Mouse (Mus musculus) embryonic facial prominence, embryonic 12.5 days (tissue): ENCODE measurements at regions not wholly inside any gene's neighbourhood (a gene's known extent, or its start where the extent isn't known, plus 50 kb on each side); places are given as distances from the start of the nearest gene placed in this dataset.

ENCODE experiments used
- ATAC-seq: fragments of 200-750 bp; cut with Nextera tagmentation; 2 replicates; pipeline ENCODE4 v1.8.0; 2017; ENCODE audit not compliant: insufficient number of reproducible peaks, insufficient read depth, low FRiP score, low TSS enrichment
- H3K27ac ChIP-seq: fragments of 300-500 bp; sonication (generic); 2 replicates; pipeline ENCODE4 v1.5.1; 2016; ENCODE audit warnings: mild to moderate bottlenecking
- H3K27me3 ChIP-seq: fragments of 300-500 bp; sonication (generic); 2 replicates; pipeline ENCODE4 v1.6.1; 2016; ENCODE audit warnings: mild to moderate bottlenecking, moderate library complexity
- H3K36me3 ChIP-seq: fragments of 300-500 bp; sonication (generic); 2 replicates; pipeline ENCODE4 v1.6.1; 2016; ENCODE audit warnings: mild to moderate bottlenecking
- H3K4me1 ChIP-seq: fragments of 300-500 bp; sonication (generic); 2 replicates; pipeline ENCODE4 v1.6.1; 2016
- H3K4me2 ChIP-seq: fragments of 300-500 bp; sonication (generic); replicated peaks from 2 replicates; pipeline ENCODE4 v1.6.1; 2016; ENCODE audit warnings: mild to moderate bottlenecking, moderate library complexity
- H3K4me3 ChIP-seq: fragments of 300-500 bp; sonication (generic); 2 replicates; pipeline ENCODE4 v1.5.1; 2016; ENCODE audit warnings: mild to moderate bottlenecking
- H3K9ac ChIP-seq: fragments of 300-500 bp; sonication (generic); 2 replicates; pipeline ENCODE4 v1.6.1; 2016; ENCODE audit warnings: mild to moderate bottlenecking, moderate library complexity
- H3K9me3 ChIP-seq: fragments of 300-500 bp; sonication (generic); 2 replicates; pipeline ENCODE4 v1.6.1; 2016; ENCODE audit warnings: mild to moderate bottlenecking, moderate library complexity
- WGBS: fragments of 180-500 bp; shearing (Covaris S2); methylation state at CpG from one replicate; pipeline ENCODE4 v1.1.7; 2016; 5-methylcytosine and 5-hydroxymethylcytosine counted together

DNA sequence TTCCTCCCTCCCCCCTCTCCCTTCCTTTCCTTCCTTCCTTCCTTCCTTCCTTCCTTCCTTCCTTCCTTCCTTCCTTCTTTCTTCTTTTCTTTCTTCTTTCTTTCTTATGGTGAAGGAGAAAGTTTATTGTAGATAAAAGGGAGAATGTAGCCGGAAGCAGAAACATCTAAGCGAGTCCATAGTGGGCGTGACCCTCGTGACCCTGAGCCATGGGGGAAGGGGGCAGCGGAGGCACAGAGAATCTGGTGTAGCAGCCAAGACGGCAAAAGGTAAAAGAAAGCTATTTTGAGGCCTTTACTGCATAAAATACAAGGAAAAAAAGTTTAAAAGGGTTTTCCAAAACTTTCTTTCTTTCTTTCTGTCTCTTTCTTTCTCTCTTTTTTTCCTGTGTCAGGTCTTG, 93.5 kb upstream of the Fbxo11 start:
- Histone ChIP-seq H3K36me3 (no peaks in the 10 kb centered on the region), H3K9ac (no peak overlapping the region), H3K4me3 (no peak overlapping the region), H3K9me3 (no peaks in the 10 kb centered on the region), H3K27me3 (no peaks in the 10 kb centered on the region), H3K4me2 (no peak overlapping the region), H3K4me1 (peaks cover 6% of the 10 kb centered on the region), H3K27ac (no peak overlapping the region)
- WGBS, result 15% methylated on average over 6 of the region's 6 CpGs
- ATAC-seq, result no peak

DNA sequence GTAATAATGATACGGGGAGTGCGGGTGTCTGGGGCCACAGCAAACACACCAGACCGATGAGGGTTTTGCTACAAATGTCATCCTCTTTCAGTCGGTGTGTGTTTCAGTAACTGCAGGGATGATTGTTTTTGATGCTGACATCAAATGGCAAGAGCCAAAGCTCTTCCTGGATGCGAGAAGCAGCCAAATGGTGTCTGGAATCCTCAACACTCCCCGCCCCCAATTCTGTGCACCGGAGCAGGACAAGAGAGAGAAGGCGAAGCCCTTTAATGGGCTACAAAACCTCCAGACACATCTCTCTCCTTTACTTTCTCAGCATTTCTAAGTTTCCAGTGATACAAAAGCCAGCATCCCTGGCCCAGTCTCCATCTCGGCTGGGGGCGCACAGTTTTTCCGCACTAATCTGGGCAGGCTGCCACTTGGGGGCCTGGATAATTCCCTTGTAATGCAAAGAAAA, 94.1 kb upstream of the Fbxo11 start:
- H3K4me3 ChIP-seq, result no peak overlapping the region
- 10% methylated on average over 11 of the region's 11 CpGs for WGBS
- no peaks in the 10 kb centered on the region for H3K36me3 ChIP-seq
- H3K4me2 ChIP-seq, result peak overlapping the region; percentile 26
- no peak overlapping the region for H3K27ac ChIP-seq
- ATAC-seq, result no peak
- H3K9ac ChIP-seq, result no peak overlapping the region
- H3K4me1 ChIP-seq, result peaks cover 6% of the 10 kb centered on the region
- H3K9me3 ChIP-seq, result no peaks in the 10 kb centered on the region
- H3K27me3 ChIP-seq, result no peaks in the 10 kb centered on the region

DNA sequence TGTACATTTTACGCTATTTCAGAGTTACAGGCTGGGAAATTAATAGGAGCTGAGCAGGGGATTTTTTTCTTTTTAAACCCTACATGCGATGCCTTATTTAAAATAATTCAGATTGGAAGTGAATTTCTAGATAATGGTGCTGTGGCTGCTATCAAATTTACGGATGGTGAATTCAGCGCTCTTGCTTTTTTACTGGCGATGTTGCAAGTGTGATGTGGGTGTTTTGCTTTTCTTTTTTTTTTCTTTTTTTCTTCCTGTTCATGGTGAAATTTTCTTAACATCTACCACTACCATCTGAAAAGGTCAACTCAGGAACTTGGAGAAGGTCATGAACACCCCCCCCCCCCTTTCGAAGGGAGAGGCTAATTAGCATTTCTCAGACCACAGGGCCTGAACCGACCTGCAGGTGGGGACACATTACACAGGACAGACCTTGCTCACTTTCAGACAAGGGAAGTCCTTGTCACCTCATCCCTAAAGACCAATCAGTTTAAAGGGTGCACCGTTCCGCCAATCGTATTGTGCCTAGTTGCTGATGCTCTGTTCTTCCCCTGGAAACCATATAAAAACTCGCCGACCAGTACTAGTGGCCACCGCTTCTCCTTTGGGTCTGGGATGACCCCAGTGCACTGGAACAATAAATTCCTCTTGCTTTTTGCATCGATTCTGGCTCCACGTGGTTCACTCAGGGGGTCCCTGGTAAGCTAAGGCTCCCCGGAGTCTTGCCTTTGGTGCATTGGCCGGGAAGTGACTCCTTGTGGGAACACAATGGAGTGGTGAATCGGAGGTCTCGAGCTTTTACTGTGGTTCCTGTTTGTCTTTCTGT, 95.0 kb upstream of the Fbxo11 start:
- 45% methylated on average over 19 of the region's 19 CpGs for WGBS

DNA sequence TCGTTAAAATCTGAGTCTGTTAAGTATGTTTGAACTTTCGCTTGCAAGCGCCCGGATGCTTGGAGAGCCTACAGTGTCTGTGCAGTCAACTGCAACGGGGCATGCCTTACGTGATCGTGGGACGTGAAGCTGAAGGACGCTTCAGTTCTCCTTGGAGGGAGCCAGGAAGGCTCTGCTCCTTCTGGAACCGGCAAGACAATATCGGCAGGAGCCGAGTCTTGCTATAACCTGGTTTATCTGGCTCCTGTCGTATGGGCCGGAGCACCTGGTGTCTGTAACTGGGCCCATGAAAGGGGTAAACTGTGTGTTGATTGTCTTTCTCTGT, 95.5 kb upstream of the Fbxo11 start:
- no peak overlapping the region for H3K27ac ChIP-seq
- no peaks in the 10 kb centered on the region for H3K27me3 ChIP-seq
- no peak for ATAC-seq
- no peaks in the 10 kb centered on the region for H3K36me3 ChIP-seq
- no peaks in the 10 kb centered on the region for H3K9me3 ChIP-seq
- H3K9ac ChIP-seq, result no peak overlapping the region
- peaks cover 6% of the 10 kb centered on the region for H3K4me1 ChIP-seq
- WGBS, result 83% methylated on average over 14 of the region's 14 CpGs
- H3K4me2 ChIP-seq, result no peak overlapping the region
- no peak overlapping the region for H3K4me3 ChIP-seq

More for the DNA sequence above, 95.0 kb upstream of the Fbxo11 start:
- Histone ChIP-seq H3K36me3 (no peaks in the 10 kb centered on the region), H3K27ac (no peak overlapping the region), H3K27me3 (no peaks in the 10 kb centered on the region), H3K4me3 (no peak overlapping the region), H3K4me2 (peak overlapping the region; percentile 26), H3K9ac (no peak overlapping the region), H3K4me1 (peaks cover 6% of the 10 kb centered on the region), H3K9me3 (no peaks in the 10 kb centered on the region)
- ATAC-seq, result no peak

DNA sequence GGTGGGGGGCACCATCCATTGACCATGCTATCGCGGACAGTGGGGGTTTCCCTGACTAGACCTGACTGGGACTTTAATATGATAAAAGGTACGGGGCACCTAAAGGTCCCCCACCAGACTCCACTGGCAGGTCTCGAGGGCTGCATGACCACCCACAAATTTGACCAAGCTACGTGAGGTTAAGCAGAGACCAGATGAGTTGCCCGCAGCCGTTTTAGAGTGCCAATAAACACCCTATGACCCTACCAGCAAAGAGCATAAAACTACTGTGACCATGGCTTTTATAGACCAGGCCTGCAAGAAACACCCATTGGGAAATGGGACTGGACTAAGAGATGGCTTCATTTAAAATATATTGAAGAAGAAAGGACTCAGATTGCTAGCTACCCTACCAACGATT, 96.7 kb upstream of the Fbxo11 start:
- 95% methylated on average over 8 of the region's 8 CpGs for WGBS
- Histone ChIP-seq H3K36me3 (no peaks in the 10 kb centered on the region), H3K9ac (no peak overlapping the region)

DNA sequence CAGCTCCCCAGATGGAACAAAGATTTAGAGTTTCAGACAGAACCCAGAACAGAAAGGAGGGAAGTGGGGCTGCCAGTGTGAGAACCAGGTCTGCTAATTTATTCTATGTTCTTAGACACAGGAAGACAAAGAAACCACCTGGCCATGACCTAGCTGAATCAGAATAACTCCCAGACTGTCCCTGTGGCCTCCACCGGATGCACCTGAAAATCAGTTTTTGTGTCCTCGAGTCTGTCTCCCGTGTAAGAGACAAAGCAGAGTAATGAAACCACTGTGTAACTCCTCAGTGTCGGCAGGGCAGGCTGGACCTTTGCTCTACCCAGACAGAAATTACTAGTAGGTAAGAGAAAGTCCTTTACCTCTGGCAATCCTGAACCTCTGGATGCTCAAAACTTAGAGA, 99.7 kb upstream of the Fbxo11 start:
- Histone ChIP-seq H3K9me3 (no peaks in the 10 kb centered on the region), H3K4me2 (no peak overlapping the region), H3K9ac (no peak overlapping the region), H3K27ac (no peak overlapping the region), H3K27me3 (no peaks in the 10 kb centered on the region), H3K4me1 (no peaks in the 10 kb centered on the region), H3K36me3 (no peaks in the 10 kb centered on the region), H3K4me3 (no peak overlapping the region)
- 86% methylated on average over 4 of the region's 4 CpGs for WGBS
- ATAC-seq, result no peak

More for the DNA sequence above, 96.7 kb upstream of the Fbxo11 start:
- no peak overlapping the region for H3K27ac ChIP-seq
- ATAC-seq, result no peak
- H3K9me3 ChIP-seq, result no peaks in the 10 kb centered on the region
- H3K4me3 ChIP-seq, result no peak overlapping the region
- no peaks in the 10 kb centered on the region for H3K27me3 ChIP-seq
- peaks cover 6% of the 10 kb centered on the region for H3K4me1 ChIP-seq
- H3K4me2 ChIP-seq, result no peak overlapping the region

DNA sequence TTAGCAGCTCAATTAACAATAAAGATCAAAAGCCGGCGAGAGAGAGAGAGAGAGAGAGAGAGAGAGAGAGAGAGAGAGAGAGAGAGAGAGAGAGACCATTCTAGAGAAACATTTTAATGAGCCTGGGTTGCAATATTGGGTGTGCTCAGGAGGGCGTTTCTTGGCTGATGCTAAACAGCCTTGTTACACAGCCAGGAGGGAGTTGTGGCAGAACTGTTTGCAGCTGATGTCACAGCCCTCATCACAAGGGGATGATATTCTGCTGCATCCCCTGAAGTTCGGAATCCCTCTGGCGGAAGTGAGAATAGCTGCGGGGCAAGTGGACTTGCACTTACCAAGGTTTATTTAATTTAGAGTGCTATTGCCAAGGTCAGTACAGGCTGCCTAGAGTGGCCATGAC, 100.7 kb upstream of the Fbxo11 start:
- Histone ChIP-seq H3K36me3 (no peaks in the 10 kb centered on the region), H3K9me3 (no peaks in the 10 kb centered on the region), H3K9ac (no peak overlapping the region), H3K4me1 (no peaks in the 10 kb centered on the region), H3K27ac (no peak overlapping the region), H3K4me3 (no peak overlapping the region), H3K4me2 (no peak overlapping the region), H3K27me3 (no peaks in the 10 kb centered on the region)
- ATAC-seq, result no peak
- WGBS, result 83% methylated on average over 6 of the region's 6 CpGs

DNA sequence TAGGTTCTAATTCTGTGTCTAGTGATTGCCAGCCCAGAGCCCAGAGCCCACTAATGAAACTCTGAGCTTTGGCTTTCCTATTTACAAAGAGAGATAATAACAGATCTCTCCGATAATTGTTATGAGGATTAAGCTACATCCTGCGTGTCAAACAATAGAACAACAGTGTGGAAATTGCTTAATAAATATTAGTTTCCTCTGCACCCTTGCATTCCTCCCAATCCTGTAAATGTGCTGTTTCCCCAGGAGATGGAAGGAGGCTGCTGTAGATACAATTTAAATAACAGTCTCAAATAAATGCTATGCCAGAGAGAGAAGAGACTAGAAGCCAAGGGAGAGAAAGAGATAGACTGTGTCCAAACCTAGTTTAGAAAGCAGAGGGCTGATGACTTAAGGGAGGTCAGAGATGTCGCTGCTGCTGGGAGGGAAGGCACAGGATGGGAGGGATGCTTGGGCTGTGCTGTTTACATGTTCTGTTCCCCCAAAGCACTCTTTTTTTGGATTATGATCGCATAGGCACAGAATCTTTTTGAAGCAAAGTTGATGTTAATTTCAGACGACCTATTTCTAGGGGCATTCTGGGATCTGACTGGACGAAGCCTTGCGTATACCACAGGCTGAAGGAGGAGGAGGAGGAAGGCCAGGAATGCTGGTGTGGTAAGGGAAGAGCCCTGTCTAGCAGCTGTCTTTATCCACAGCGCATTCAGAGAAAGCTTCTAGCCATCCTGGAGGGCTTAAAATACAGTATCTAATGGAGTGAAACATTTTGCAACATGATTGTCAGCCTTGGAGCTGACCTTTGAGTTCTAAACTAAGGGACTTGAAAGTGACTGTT, 103.4 kb upstream of the Fbxo11 start:
- WGBS, result 75% methylated on average over 8 of the region's 8 CpGs
- no peak overlapping the region for H3K4me2 ChIP-seq
- no peak overlapping the region for H3K9ac ChIP-seq
- no peaks in the 10 kb centered on the region for H3K4me1 ChIP-seq
- H3K36me3 ChIP-seq, result no peaks in the 10 kb centered on the region
- ATAC-seq, result no peak
- no peak overlapping the region for H3K27ac ChIP-seq
- H3K9me3 ChIP-seq, result no peaks in the 10 kb centered on the region
- no peaks in the 10 kb centered on the region for H3K27me3 ChIP-seq
- no peak overlapping the region for H3K4me3 ChIP-seq

DNA sequence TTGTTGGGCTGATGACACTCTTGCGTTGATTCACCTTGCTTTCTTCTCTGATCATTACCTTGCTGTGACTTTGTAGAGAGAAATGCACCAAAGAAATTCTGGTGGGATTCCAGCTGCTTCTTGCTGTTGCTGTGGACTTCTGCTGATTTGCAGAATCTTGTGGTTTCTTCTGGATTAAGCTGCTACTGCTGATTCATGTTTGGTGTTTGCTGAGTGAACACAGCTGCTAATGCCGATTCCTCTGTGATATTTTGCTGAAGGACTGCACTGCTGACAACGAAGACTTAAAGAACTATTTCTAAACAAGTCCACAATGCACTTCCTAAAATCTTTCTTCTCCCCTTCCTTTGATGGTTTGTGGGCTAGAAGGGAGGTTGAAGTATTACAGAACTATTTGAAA, 106.5 kb upstream of the Fbxo11 start:
- Histone ChIP-seq H3K4me3 (no peak overlapping the region), H3K4me2 (no peak overlapping the region), H3K27me3 (no peaks in the 10 kb centered on the region), H3K9me3 (no peaks in the 10 kb centered on the region), H3K4me1 (no peaks in the 10 kb centered on the region), H3K9ac (no peak overlapping the region), H3K27ac (no peak overlapping the region), H3K36me3 (no peaks in the 10 kb centered on the region)
- ATAC-seq, result no peak
- 86% methylated on average over 3 of the region's 3 CpGs for WGBS

DNA sequence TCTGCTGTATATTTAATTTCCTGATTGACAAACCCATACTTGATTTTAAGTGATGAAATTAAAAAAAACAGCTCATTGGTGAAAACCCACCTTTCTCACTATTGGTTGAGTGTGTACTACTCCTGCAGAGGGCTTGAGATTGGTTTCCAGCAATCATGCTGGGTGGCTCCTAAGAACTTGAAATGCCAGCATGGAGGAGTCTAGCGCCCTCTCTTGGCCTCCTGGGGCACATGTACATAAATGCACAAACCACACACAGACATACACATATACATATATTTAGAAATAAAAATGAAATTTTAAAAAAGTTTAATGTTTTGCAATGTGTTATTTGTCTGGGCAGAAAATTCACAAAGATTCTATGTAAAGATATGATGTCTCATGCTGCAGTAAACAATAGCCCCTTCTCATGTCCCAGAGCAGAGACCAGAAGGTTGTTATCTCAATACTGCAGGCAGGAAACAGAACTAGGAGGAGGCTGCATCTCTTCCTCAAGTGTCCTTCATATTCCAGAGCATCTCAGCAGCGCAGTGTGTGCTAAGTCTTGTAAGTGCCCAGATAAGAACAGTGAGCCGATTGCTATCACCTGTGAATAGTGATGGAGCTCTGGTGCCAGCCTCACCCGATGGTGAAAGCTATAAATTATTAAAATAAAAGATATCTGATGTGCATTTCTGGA, 108.4 kb upstream of the Fbxo11 start:
- no peak overlapping the region for H3K27ac ChIP-seq
- H3K4me3 ChIP-seq, result no peak overlapping the region
- H3K27me3 ChIP-seq, result no peaks in the 10 kb centered on the region
- no peaks in the 10 kb centered on the region for H3K4me1 ChIP-seq
- H3K9me3 ChIP-seq, result no peaks in the 10 kb centered on the region
- no peak for ATAC-seq
- H3K36me3 ChIP-seq, result no peaks in the 10 kb centered on the region
- H3K9ac ChIP-seq, result no peak overlapping the region
- WGBS, result 81% methylated on average over 4 of the region's 4 CpGs
- H3K4me2 ChIP-seq, result no peak overlapping the region

DNA sequence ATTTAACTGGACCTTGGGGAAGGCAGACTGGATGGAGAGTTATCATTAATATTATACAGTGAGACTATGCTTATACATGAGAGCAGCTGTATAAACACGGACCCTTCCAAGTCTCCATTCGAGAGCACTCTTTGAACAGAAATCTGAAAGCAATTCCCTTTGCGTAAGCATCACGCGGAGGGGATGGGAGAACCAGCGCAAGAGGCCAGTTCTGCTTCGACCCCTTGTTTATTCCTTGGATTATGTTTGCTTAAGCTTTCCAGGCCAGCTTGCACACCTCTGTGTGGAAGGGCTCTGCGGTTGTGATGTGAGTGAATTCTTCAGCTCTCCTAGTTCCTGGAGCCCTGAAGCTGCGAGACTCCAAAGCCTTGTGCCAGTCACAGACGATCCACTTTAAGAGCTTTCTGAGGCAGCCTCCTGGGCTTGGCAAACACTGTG, 109.2 kb upstream of the Fbxo11 start:
- H3K9ac ChIP-seq, result no peak overlapping the region
- H3K9me3 ChIP-seq, result no peaks in the 10 kb centered on the region
- 51% methylated on average over 10 of the region's 10 CpGs for WGBS
- H3K27ac ChIP-seq, result no peak overlapping the region
- H3K27me3 ChIP-seq, result no peaks in the 10 kb centered on the region
- ATAC-seq, result 0 out of 2 replicates have a peak, but pooled peaks have one; percentile 22
- no peak overlapping the region for H3K4me3 ChIP-seq
- no peaks in the 10 kb centered on the region for H3K4me1 ChIP-seq
- H3K4me2 ChIP-seq, result 0 out of 2 replicates have a peak overlapping the region, but pooled peaks have one; percentile 14
- no peaks in the 10 kb centered on the region for H3K36me3 ChIP-seq
